Mouse (Mus musculus) cortical plate, adult 2 months (tissue): ENCODE measurements around the gene Zbtb4.

Source experiments
- CTCF ChIP-seq: fragments of 200-500 bp; IDR thresholded peaks from 2 replicates; pipeline ENCODE4 v1.5.1; 2011; ENCODE audit warnings: mild to moderate bottlenecking, control low read depth, low read length; ENCODE audit not compliant: insufficient read depth; ENCODE audit errors: extremely low read depth
- POLR2A ChIP-seq: fragments of 200-500 bp; IDR thresholded peaks from 2 replicates; pipeline ENCODE4 v1.6.1; 2011; ENCODE audit warnings: mild to moderate bottlenecking, low read length, control low read depth; ENCODE audit not compliant: insufficient read depth; ENCODE audit errors: extremely low read depth

DNA sequence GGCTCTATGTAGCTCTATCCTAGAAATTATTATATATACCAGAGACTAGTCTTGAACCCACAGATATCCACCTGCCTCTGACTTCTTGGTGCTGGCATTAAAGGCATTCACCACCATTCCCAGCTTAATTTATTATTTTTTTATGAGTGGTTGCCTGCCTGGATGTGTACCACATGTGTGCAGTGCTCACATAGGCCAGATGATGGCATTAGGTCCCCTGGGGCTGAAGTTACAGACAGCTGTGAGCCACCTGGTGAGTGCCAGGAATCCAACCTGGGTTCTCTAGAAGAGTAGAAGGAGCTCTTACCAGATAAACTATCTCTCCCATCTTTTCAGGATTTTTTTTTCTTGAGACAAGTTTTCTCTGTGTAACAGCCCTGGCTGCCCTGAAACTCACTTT lies 44.6 kb downstream of the Zbtb4 start:
- TF ChIP-seq POLR2A = no peak
- no peak for TF ChIP-seq CTCF
